Mouse (Mus musculus) spleen, adult 2 months (tissue): ENCODE results near the gene Gpr15.

Source experiments
- CTCF ChIP-seq: fragments of 200-500 bp; IDR thresholded peaks from 2 replicates; pipeline ENCODE4 v1.5.1; 2011; ENCODE audit warnings: mild to moderate bottlenecking, inconsistent platforms; ENCODE audit not compliant: insufficient read depth, insufficient read length, insufficient replicate concordance; ENCODE audit errors: extremely low read depth
- POLR2A ChIP-seq: fragments of 200-500 bp; IDR thresholded peaks from 2 replicates; pipeline ENCODE4 v1.6.1; 2011; ENCODE audit warnings: low read depth, low read length, inconsistent platforms

DNA sequence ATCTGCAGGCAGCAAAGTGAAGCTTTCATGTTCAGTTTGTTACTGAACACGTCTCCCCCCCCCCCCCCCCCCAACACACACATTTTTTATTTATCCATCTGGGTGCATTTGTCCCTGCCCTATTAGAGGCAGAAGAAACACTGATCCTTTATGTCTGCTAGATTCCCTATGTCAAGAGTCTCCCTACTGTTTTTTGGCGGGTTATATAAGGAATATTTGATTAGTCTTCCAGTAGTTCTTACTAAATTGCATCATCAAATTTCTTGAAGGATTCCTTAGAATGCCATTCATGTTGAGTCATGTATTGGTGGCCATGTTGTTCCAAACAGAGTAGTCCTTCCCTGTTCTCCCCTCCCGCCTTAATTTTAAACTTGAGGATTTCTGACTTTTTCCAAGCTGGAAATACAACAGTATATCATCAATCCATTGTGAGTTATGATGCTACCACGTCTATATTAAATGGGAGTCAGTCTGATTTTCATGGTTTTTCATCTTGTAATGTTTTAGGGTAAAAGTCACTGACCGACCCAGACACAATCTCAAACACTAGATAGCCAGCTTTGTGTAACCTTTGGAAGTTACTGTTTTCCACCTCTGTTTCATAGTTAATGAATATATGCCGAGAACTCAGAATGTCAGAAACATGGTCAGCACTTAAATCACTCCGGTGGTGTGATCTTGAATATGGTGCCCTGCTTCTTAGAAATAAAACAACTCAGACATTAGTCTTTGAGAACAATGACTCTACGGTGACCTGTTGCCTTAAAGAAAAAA is 47.5 kb downstream of the Gpr15 start:
- TF ChIP-seq CTCF (no peak), POLR2A (no peak)
